Mouse (Mus musculus): ENCODE results near the gene 2010111I01Rik. TPM values are rescaled to one million over a fixed set of nuclear protein-coding genes. Genes with fewer than 3 reads are reported as not detected.

Gene 2010111I01Rik
- polyA plus RNA-seq, 1 experiment = 84.5 TPM

DNA sequence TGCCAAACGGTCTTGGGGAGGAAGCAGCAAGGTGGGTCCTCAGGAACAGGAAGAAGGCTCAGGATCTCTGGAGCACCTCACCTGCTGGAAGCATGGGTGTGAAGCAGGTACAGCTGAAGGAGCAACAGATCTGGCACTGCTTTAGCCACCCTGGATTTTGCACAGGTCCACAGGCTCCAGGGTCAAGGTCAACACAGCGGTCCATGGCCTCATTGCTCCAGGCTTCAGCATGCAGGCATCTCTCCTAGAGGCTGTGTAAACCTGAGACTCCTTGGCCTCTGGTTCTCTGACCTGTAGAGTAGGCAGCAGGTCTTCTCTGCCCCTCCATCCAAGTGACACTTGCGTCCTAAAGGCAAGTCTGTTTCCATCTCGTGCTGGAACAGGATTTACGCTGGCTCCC lies 334.2 kb downstream of the 2010111I01Rik start:
- TF ChIP-seq POLR2A (IDR thresholded peaks at IDR 0.05; ENCODE audit: low read depth, low read length) = no peak
- no peak for TF ChIP-seq CTCF (conservative IDR thresholded peaks at IDR 0.05; ENCODE audit: insufficient read depth, insufficient read length, low read depth, low read length)
- DNase-seq = no peak
- Histone ChIP-seq H3K4me3 (ENCODE audit: insufficient read depth, low read depth, low read length) (no peak overlapping the region), H3K4me1 (ENCODE audit: control insufficient read depth, insufficient read depth, low read length) (peaks cover 14% of the 10 kb centered on the region), H3K27me3 (replicated peaks; ENCODE audit: control insufficient read depth, insufficient read depth, low read length) (no peaks in the 10 kb centered on the region), H3K27ac (ENCODE audit: insufficient read depth, low read depth, low read length) (no peak overlapping the region), H3K36me3 (ENCODE audit: control insufficient read depth, insufficient read depth, low read length) (peaks cover 8% of the 10 kb centered on the region)
- WGBS = 64% methylated on average over 5 of the region's 5 CpGs

DNA sequence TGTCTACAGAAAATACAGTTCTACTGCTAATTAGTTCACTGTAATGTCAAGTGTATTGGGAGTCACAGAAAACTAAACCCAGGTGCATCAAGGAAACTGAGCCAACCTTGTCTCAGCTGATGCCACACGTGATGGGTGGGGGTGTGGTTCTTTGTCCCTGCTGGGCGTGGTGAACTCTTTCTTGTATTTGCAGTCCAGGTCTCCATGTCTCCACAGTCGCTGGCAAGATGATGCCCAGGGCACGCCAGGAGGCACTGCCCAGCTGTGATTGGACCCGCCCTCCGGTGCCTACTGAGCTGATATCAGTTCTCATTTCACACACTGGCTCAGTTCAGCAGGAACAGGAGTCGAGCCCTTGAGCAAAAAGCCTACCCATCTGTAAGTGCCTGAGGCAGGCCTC lies 336.2 kb downstream of the 2010111I01Rik start:
- Histone ChIP-seq H3K4me3 (ENCODE audit: insufficient read depth, low read depth, low read length) (no peak overlapping the region), H3K4me1 (ENCODE audit: control insufficient read depth, insufficient read depth, low read length) (peaks cover 16% of the 10 kb centered on the region), H3K36me3 (ENCODE audit: control insufficient read depth, insufficient read depth, low read length) (peaks cover 8% of the 10 kb centered on the region), H3K27me3 (replicated peaks; ENCODE audit: control insufficient read depth, insufficient read depth, low read length) (no peaks in the 10 kb centered on the region), H3K27ac (ENCODE audit: insufficient read depth, low read depth, low read length) (no peak overlapping the region; the same call in 1 of the 2 replicates)
- TF ChIP-seq POLR2A (IDR thresholded peaks at IDR 0.05; ENCODE audit: low read depth, low read length) = no peak
- TF ChIP-seq CTCF (conservative IDR thresholded peaks at IDR 0.05; ENCODE audit: insufficient read depth, insufficient read length, low read depth, low read length) = no peak
- WGBS = 47% methylated on average over 7 of the region's 7 CpGs
- DNase-seq = no peak

DNA sequence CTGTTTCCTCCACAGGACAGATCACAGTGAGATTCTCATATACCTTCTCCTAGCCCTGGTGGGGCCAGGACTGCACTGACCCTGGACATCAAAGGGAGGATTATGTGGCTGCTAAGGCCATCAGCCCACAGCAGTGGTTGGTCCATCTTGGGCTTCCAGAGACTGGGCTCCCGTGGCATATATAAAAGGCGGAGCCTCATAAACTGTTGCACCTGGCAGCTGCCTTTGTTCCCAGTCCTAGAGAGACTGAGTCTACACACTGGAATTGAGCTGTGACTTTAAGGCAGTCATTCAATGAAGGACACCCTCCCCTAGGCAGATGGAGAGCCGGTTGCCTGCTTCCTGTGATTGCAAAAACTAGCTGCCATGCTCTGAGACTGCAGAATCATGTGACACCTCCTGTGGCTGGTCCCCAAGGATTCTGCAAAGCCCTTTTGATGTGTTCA lies 337.1 kb downstream of the 2010111I01Rik start:
- Histone ChIP-seq H3K4me3 (ENCODE audit: insufficient read depth, low read depth, low read length) (no peak overlapping the region), H3K27ac (ENCODE audit: insufficient read depth, low read depth, low read length) (no peak overlapping the region), H3K4me1 (ENCODE audit: control insufficient read depth, insufficient read depth, low read length) (peaks cover 12% of the 10 kb centered on the region), H3K27me3 (replicated peaks; ENCODE audit: control insufficient read depth, insufficient read depth, low read length) (no peaks in the 10 kb centered on the region), H3K36me3 (ENCODE audit: control insufficient read depth, insufficient read depth, low read length) (peaks cover 8% of the 10 kb centered on the region)
- TF ChIP-seq CTCF (conservative IDR thresholded peaks at IDR 0.05; ENCODE audit: insufficient read depth, insufficient read length, low read depth, low read length) = no peak
- no peak for TF ChIP-seq POLR2A (IDR thresholded peaks at IDR 0.05; ENCODE audit: low read depth, low read length)
- no peak for DNase-seq
- WGBS = 39% methylated on average over 3 of the region's 3 CpGs

DNA sequence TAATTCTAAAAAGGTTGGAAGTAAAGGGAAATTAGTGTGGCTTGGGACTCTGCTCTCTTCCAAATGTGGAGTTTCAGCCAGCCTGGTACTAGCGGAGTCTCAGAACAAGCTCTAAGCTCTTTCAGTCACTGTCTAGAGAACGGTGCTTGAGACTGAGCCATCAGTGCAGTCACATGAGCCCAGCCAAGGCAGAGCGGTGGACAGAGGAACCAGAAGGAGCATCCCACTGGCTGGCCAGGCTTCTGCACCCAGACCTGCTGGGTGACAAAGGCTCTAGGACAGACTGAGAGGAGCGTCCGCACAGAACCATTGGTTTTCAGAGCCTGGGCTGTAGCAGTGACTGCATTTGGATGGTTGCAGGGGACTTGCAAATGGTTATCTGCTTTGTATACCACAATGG lies 337.7 kb downstream of the 2010111I01Rik start:
- peaks cover 8% of the 10 kb centered on the region for H3K36me3 ChIP-seq (ENCODE audit: control insufficient read depth, insufficient read depth, low read length)
- 81% methylated on average over 5 of the region's 5 CpGs for WGBS
- no peak overlapping the region for H3K4me3 ChIP-seq (ENCODE audit: insufficient read depth, low read depth, low read length)
- no peak overlapping the region for H3K27ac ChIP-seq (ENCODE audit: insufficient read depth, low read depth, low read length)
- H3K4me1 ChIP-seq (ENCODE audit: control insufficient read depth, insufficient read depth, low read length) = peaks cover 12% of the 10 kb centered on the region
- no peak for TF ChIP-seq POLR2A (IDR thresholded peaks at IDR 0.05; ENCODE audit: low read depth, low read length)
- no peak for TF ChIP-seq CTCF (conservative IDR thresholded peaks at IDR 0.05; ENCODE audit: insufficient read depth, insufficient read length, low read depth, low read length)
- no peaks in the 10 kb centered on the region for H3K27me3 ChIP-seq (replicated peaks; ENCODE audit: control insufficient read depth, insufficient read depth, low read length)
- no peak for DNase-seq

DNA sequence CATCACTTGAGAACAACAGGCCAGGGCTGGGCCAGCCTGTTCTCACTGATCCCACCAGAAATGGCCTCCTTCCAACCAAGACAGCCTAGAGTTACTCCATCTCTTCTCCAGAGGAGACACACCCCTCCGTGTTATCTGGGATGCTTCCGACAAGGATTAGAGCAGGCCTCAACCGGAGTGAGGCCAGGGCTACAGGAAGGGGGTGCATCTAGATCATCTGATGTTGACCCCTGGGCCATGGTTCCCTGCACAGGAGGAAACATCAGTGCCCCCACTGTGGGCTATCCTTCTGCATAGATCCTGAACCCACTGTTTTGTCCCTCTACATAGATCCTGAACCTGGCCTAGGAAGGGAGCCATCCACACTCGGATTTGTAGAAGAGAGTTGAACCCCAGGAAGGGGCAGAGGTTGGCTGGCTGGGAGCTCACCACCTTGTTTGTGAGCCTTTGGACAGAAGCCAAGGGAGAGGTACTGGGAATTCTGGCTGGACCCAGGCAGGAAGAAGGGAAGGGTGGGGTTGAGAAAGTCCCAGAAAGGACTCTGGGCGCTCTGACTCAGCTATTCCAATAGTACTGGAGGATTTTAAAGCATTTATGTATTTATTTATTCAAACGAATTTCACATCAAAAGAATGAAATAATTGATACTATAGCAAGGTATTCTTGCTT lies 339.6 kb downstream of the 2010111I01Rik start:
- WGBS = 37% methylated on average over 6 of the region's 6 CpGs
- H3K4me1 ChIP-seq (ENCODE audit: control insufficient read depth, insufficient read depth, low read length) = peaks cover 12% of the 10 kb centered on the region
- peak; percentile 84 for DNase-seq
- peak overlapping the region; percentile 41 for H3K27ac ChIP-seq (ENCODE audit: insufficient read depth, low read depth, low read length)
- peaks cover 2% of the 10 kb centered on the region; the same call in 1 of the 2 replicates for H3K36me3 ChIP-seq (ENCODE audit: control insufficient read depth, insufficient read depth, low read length)
- no peak for TF ChIP-seq CTCF (conservative IDR thresholded peaks at IDR 0.05; ENCODE audit: insufficient read depth, insufficient read length, low read depth, low read length)
- no peak for TF ChIP-seq POLR2A (IDR thresholded peaks at IDR 0.05; ENCODE audit: low read depth, low read length)
- H3K4me3 ChIP-seq (ENCODE audit: insufficient read depth, low read depth, low read length) = no peak overlapping the region
- H3K27me3 ChIP-seq (replicated peaks; ENCODE audit: control insufficient read depth, insufficient read depth, low read length) = no peaks in the 10 kb centered on the region

DNA sequence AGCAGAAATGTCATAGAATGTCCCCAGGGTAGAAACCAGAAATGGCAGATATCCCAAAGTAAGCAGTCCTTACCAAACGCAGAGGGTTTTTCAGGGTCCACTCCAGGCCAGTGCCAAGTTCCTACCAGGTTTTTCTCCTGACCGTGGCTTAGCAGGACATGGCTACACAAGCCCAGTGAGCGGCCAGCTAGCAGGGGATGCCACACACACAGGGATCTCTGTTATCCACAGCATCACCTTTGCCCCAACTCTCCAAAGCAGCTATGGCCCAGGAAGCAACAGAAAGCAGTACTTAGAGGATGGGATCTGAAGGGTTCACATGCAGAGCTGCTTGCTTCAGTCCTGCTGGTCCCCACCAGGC lies 340.1 kb downstream of the 2010111I01Rik start:
- TF ChIP-seq CTCF (conservative IDR thresholded peaks at IDR 0.05; ENCODE audit: insufficient read depth, insufficient read length, low read depth, low read length) (no peak), POLR2A (IDR thresholded peaks at IDR 0.05; ENCODE audit: low read depth, low read length) (no peak)
- 42% methylated on average over 3 of the region's 3 CpGs for WGBS

DNA sequence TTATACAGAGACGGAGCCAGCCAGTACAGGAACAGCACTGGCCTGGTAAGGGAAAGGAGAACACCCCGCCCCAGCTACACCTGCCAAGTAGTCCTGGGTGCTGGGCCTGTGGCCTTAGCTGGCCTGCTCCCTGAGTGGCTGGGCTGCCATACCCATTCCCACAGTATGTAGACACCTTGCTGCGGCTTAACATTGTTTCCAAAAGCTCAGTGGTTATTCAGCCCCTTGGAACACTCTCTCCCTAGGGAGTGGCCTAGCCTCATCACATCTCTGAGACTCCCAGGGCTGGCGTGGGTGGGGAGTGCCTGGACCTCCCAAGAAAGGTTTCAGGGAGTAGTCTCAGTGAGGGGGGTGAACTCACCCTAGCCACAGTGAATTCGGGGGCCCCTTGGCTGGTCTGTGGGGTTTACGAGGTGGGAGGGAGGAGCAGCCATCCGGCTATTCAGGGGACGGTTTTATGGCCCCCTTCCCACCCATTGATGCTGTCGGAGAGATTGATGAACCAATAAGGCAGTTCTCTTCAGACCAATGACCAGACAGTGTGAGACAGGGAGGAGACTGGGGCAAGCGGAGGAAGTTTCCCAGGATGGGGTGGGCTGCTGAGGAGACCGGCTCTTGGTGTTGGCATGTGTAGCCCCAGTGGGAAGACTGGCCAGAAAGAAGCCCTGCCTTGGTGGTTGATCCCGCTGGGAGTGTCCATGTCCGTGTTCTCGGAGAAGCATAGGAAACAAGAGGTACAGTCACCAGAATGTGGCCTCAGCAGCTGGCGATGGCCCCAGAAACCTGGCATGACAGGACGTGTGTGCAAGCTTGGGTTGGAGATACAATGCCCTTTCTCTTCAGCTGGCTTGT lies 340.7 kb downstream of the 2010111I01Rik start:
- no peaks in the 10 kb centered on the region for H3K27me3 ChIP-seq (replicated peaks; ENCODE audit: control insufficient read depth, insufficient read depth, low read length)
- WGBS = 55% methylated on average over 16 of the region's 16 CpGs
- H3K4me3 ChIP-seq (ENCODE audit: insufficient read depth, low read depth, low read length) = no peak overlapping the region
- no peak overlapping the region for H3K27ac ChIP-seq (ENCODE audit: insufficient read depth, low read depth, low read length)
- H3K4me1 ChIP-seq (ENCODE audit: control insufficient read depth, insufficient read depth, low read length) = peaks cover 12% of the 10 kb centered on the region
- 0 out of 2 replicates have a peak, but pooled peaks cover 2% of the 10 kb centered on the region for H3K36me3 ChIP-seq (ENCODE audit: control insufficient read depth, insufficient read depth, low read length)
- DNase-seq = no peak
- TF ChIP-seq POLR2A (IDR thresholded peaks at IDR 0.05; ENCODE audit: low read depth, low read length) (no peak), CTCF (conservative IDR thresholded peaks at IDR 0.05; ENCODE audit: insufficient read depth, insufficient read length, low read depth, low read length) (no peak)

More for the DNA sequence above, 340.1 kb downstream of the 2010111I01Rik start:
- Histone ChIP-seq H3K27ac (ENCODE audit: insufficient read depth, low read depth, low read length) (peak overlapping the region; percentile 6; the same call in 1 of the 2 replicates), H3K36me3 (ENCODE audit: control insufficient read depth, insufficient read depth, low read length) (0 out of 2 replicates have a peak, but pooled peaks cover 2% of the 10 kb centered on the region), H3K27me3 (replicated peaks; ENCODE audit: control insufficient read depth, insufficient read depth, low read length) (no peaks in the 10 kb centered on the region), H3K4me3 (ENCODE audit: insufficient read depth, low read depth, low read length) (no peak overlapping the region), H3K4me1 (ENCODE audit: control insufficient read depth, insufficient read depth, low read length) (peaks cover 12% of the 10 kb centered on the region)
- no peak for DNase-seq

Measured in kidney, adult 2 months (tissue).